Mouse (Mus musculus) lung, postnatal 0 days (tissue): ENCODE measurements around the gene Peg3.

Experiments used
- CTCF ChIP-seq: IDR thresholded peaks from 2 replicates; pipeline ENCODE4 v1.5.1; 2016; ENCODE audit warnings: antibody characterized with exemption, mild to moderate bottlenecking
- EP300 ChIP-seq: IDR thresholded peaks from 2 replicates; pipeline ENCODE4 v1.6.1; 2016; ENCODE audit warnings: antibody characterized with exemption, mild to moderate bottlenecking, control low read depth

DNA sequence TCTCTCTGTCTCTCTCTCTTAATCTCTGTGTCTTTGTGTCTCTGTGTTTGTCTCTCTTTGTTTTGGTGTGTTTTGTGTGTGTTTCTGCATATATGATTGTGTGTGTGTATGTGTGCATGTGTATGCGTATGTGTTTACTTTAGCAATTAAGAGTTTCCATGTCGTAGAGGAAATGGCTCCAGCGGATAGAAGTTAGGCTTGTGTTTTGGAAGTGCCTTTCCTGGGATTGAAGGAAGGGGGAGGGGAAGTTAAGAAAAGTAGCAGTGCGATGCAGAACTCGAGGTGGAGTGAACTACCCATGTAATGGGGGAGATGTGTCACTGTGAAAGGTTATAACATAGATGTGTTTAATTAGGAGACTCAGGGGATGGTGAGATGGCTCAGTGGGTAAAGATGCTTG lies 48.9 kb upstream of the Peg3 start:
- TF ChIP-seq CTCF (no peak), EP300 (peak; percentile 80)
